Mouse (Mus musculus) kidney, embryonic 15.5 days (tissue): ENCODE measurements around the gene Arhgap19. TPM values are rescaled to one million over a fixed set of nuclear protein-coding genes. Genes with fewer than 3 reads are reported as not detected.

Source experiments
- ATAC-seq: fragments of 200-750 bp; cut with Nextera tagmentation; replicated peaks from 2 replicates; pipeline ENCODE4 v1.8.0; 2017; ENCODE audit warnings: moderate TSS enrichment; ENCODE audit not compliant: low FRiP score
- H3K27ac ChIP-seq: fragments of 300-500 bp; sonication (generic); 2 replicates; pipeline ENCODE4 v1.5.1; 2015; ENCODE audit warnings: mild to moderate bottlenecking, inconsistent platforms
- H3K27me3 ChIP-seq: fragments of 300-500 bp; sonication (generic); 2 replicates; pipeline ENCODE4 v1.6.1; 2015; ENCODE audit warnings: inconsistent platforms
- H3K36me3 ChIP-seq: fragments of 300-500 bp; sonication (generic); 2 replicates; pipeline ENCODE4 v1.6.1; 2015; ENCODE audit warnings: inconsistent platforms
- H3K4me1 ChIP-seq: fragments of 300-500 bp; sonication (generic); 2 replicates; pipeline ENCODE4 v1.6.1; 2015; ENCODE audit warnings: inconsistent platforms
- H3K4me2 ChIP-seq: fragments of 300-500 bp; sonication (generic); 2 replicates; pipeline ENCODE4 v1.6.1; 2015; ENCODE audit warnings: moderate library complexity, mild to moderate bottlenecking, inconsistent platforms
- H3K4me3 ChIP-seq: fragments of 300-500 bp; sonication (generic); replicated peaks from 2 replicates; pipeline ENCODE4 v1.5.1; 2015; ENCODE audit warnings: mild to moderate bottlenecking, inconsistent platforms
- H3K9ac ChIP-seq: fragments of 300-500 bp; sonication (generic); 2 replicates; pipeline ENCODE4 v1.6.1; 2015; ENCODE audit warnings: mild to moderate bottlenecking, inconsistent platforms
- H3K9me3 ChIP-seq: fragments of 300-500 bp; sonication (generic); replicated peaks from 2 replicates; pipeline ENCODE4 v1.6.1; 2016; ENCODE audit warnings: inconsistent platforms
- WGBS: fragments of 180-500 bp; shearing (Covaris S2); methylation state at CpG from one replicate; pipeline ENCODE4 v1.1.7; 2015; ENCODE audit warnings: mixed read lengths; 5-methylcytosine and 5-hydroxymethylcytosine counted together
- polyA plus RNA-seq: library from polyadenylated mRNA; unstranded; fragments of >200 nt; fragmentation: Nextera tagmentation; extraction: Ambion mirVana; gene quantifications from 2 replicates; pipeline ENCODE4 v1.2.1, GENCODE M21; 2015

Gene Arhgap19
- polyA plus RNA-seq, 1 experiment from 2014 or later = 29.7 TPM

- H3K27ac ChIP-seq = no peak overlapping the region
- H3K4me3 ChIP-seq = no peak overlapping the region
- H3K9ac ChIP-seq = no peak overlapping the region
- no peaks in the 10 kb centered on the region for H3K36me3 ChIP-seq
- H3K4me2 ChIP-seq = no peak overlapping the region
- peaks cover 18% of the 10 kb centered on the region for H3K27me3 ChIP-seq
- ATAC-seq = no peak
- 76% methylated on average over 7 of the region's 7 CpGs for WGBS
- peaks cover 5% of the 10 kb centered on the region for H3K4me1 ChIP-seq
- no peaks in the 10 kb centered on the region for H3K9me3 ChIP-seq
These were observed 39.4 kb upstream of the Arhgap19 start for GRCm38 (mm10) chr19:41841105-41841750.

- no peak for ATAC-seq
- Histone ChIP-seq H3K4me1 (peaks cover 6% of the 10 kb centered on the region), H3K27ac (no peak overlapping the region), H3K36me3 (no peaks in the 10 kb centered on the region), H3K9ac (no peak overlapping the region), H3K27me3 (peaks cover 12% of the 10 kb centered on the region), H3K4me3 (no peak overlapping the region), H3K9me3 (no peaks in the 10 kb centered on the region), H3K4me2 (no peak overlapping the region)
- WGBS = 92% methylated on average over 3 of the region's 3 CpGs
These were observed 37.8 kb upstream of the Arhgap19 start for GRCm38 (mm10) chr19:41839685-41840084.

- H3K9ac ChIP-seq = no peak overlapping the region
- H3K36me3 ChIP-seq = no peaks in the 10 kb centered on the region
- no peak for ATAC-seq
- peaks cover 6% of the 10 kb centered on the region for H3K4me1 ChIP-seq
- H3K9me3 ChIP-seq = no peaks in the 10 kb centered on the region
- peaks cover 13% of the 10 kb centered on the region for H3K27me3 ChIP-seq
- no peak overlapping the region for H3K4me2 ChIP-seq
- no peak overlapping the region for H3K27ac ChIP-seq
- H3K4me3 ChIP-seq = no peak overlapping the region
- 28% methylated on average over 6 of the region's 6 CpGs for WGBS
These were observed 37.0 kb upstream of the Arhgap19 start for GRCm38 (mm10) chr19:41838808-41839207.

GRCm38 (mm10) chr19:41837917-41838261 is 36.0 kb upstream of the Arhgap19 start:
- no peak overlapping the region for H3K9ac ChIP-seq
- no peak overlapping the region for H3K4me3 ChIP-seq
- H3K4me2 ChIP-seq = no peak overlapping the region
- 70% methylated on average over 4 of the region's 4 CpGs for WGBS
- no peaks in the 10 kb centered on the region for H3K9me3 ChIP-seq
- H3K27me3 ChIP-seq = peaks cover 21% of the 10 kb centered on the region
- ATAC-seq = no peak
- no peaks in the 10 kb centered on the region for H3K36me3 ChIP-seq
- no peak overlapping the region for H3K27ac ChIP-seq
- peaks cover 6% of the 10 kb centered on the region for H3K4me1 ChIP-seq

GRCm38 (mm10) chr19:41837194-41837916 is 35.5 kb upstream of the Arhgap19 start:
- Histone ChIP-seq H3K9me3 (no peaks in the 10 kb centered on the region), H3K36me3 (no peaks in the 10 kb centered on the region), H3K27ac (no peak overlapping the region), H3K9ac (no peak overlapping the region), H3K27me3 (peaks cover 27% of the 10 kb centered on the region), H3K4me2 (no peak overlapping the region), H3K4me1 (peaks cover 6% of the 10 kb centered on the region), H3K4me3 (no peak overlapping the region)
- no peak for ATAC-seq
- WGBS = 68% methylated on average over 9 of the region's 9 CpGs

GRCm38 (mm10) chr19:41836719-41837118 is 34.9 kb upstream of the Arhgap19 start:
- no peaks in the 10 kb centered on the region for H3K36me3 ChIP-seq
- H3K4me1 ChIP-seq = peaks cover 12% of the 10 kb centered on the region
- no peak overlapping the region for H3K27ac ChIP-seq
- peaks cover 33% of the 10 kb centered on the region for H3K27me3 ChIP-seq
- no peak for ATAC-seq
- 59% methylated on average over 3 of the region's 3 CpGs for WGBS
- no peak overlapping the region for H3K9ac ChIP-seq
- no peaks in the 10 kb centered on the region for H3K9me3 ChIP-seq
- no peak overlapping the region for H3K4me3 ChIP-seq
- H3K4me2 ChIP-seq = no peak overlapping the region

GRCm38 (mm10) chr19:41835816-41836215 is 34.0 kb upstream of the Arhgap19 start:
- WGBS = 3% methylated on average over 6 of the region's 6 CpGs
- Histone ChIP-seq H3K27me3 (peaks cover 39% of the 10 kb centered on the region), H3K9me3 (no peaks in the 10 kb centered on the region), H3K9ac (no peak overlapping the region), H3K27ac (no peak overlapping the region), H3K36me3 (no peaks in the 10 kb centered on the region), H3K4me3 (no peak overlapping the region), H3K4me1 (peaks cover 21% of the 10 kb centered on the region), H3K4me2 (peak overlapping the region; percentile 46)
- ATAC-seq = peak; percentile 71; the same call in 1 of the 2 replicates

- Histone ChIP-seq H3K4me2 (peak overlapping the region; percentile 46), H3K27ac (no peak overlapping the region), H3K4me1 (peaks cover 25% of the 10 kb centered on the region), H3K9me3 (no peaks in the 10 kb centered on the region), H3K36me3 (no peaks in the 10 kb centered on the region), H3K27me3 (peaks cover 40% of the 10 kb centered on the region), H3K4me3 (no peak overlapping the region), H3K9ac (no peak overlapping the region)
- no peak for ATAC-seq
- WGBS = 56% methylated on average over 6 of the region's 6 CpGs
These were observed 33.6 kb upstream of the Arhgap19 start for GRCm38 (mm10) chr19:41835407-41835806.

GRCm38 (mm10) chr19:41832501-41833201 is 30.8 kb upstream of the Arhgap19 start:
- no peak overlapping the region for H3K9ac ChIP-seq
- no peak for ATAC-seq
- 79% methylated on average over 13 of the region's 13 CpGs for WGBS

GRCm38 (mm10) chr19:41831718-41832391 is 30.0 kb upstream of the Arhgap19 start:
- no peak overlapping the region for H3K27ac ChIP-seq
- WGBS = 7% methylated on average over 14 of the region's 14 CpGs
- ATAC-seq = no peak
- peaks cover 35% of the 10 kb centered on the region for H3K27me3 ChIP-seq
- H3K4me2 ChIP-seq = peak overlapping the region; percentile 99
- H3K9me3 ChIP-seq = no peaks in the 10 kb centered on the region
- no peak overlapping the region for H3K9ac ChIP-seq
- H3K4me1 ChIP-seq = peaks cover 31% of the 10 kb centered on the region
- H3K4me3 ChIP-seq = peak overlapping the region; percentile 75
- H3K36me3 ChIP-seq = no peaks in the 10 kb centered on the region

More at GRCm38 (mm10) chr19:41832501-41833201, 30.8 kb upstream of the Arhgap19 start:
- no peaks in the 10 kb centered on the region for H3K36me3 ChIP-seq
- H3K4me2 ChIP-seq = 0 out of 2 replicates have a peak overlapping the region, but pooled peaks have one; percentile 99
- H3K4me1 ChIP-seq = peaks cover 31% of the 10 kb centered on the region
- peaks cover 35% of the 10 kb centered on the region for H3K27me3 ChIP-seq
- H3K27ac ChIP-seq = no peak overlapping the region
- H3K4me3 ChIP-seq = no peak overlapping the region
- no peaks in the 10 kb centered on the region for H3K9me3 ChIP-seq

GRCm38 (mm10) chr19:41831101-41831570 is 29.3 kb upstream of the Arhgap19 start:
- Histone ChIP-seq H3K36me3 (no peaks in the 10 kb centered on the region), H3K9me3 (no peaks in the 10 kb centered on the region), H3K9ac (peak overlapping the region; percentile 65), H3K4me3 (peak overlapping the region; percentile 75), H3K4me2 (peak overlapping the region; percentile 99), H3K27me3 (peaks cover 31% of the 10 kb centered on the region), H3K4me1 (peaks cover 31% of the 10 kb centered on the region), H3K27ac (0 out of 2 replicates have a peak overlapping the region, but pooled peaks have one; percentile 7)
- ATAC-seq = no peak
- WGBS = under 1% methylated on average over 19 of the region's 19 CpGs
